Mouse (Mus musculus): Measurements from ENCODE around the gene Serpina1b. TPM values are rescaled to one million over a fixed set of nuclear protein-coding genes. Genes with fewer than 3 reads are reported as not detected.
"Not testable (repeated sequence)": the region's sequence is repeated elsewhere in the genome, so short reads cannot be mapped to it uniquely, and the experiment has no call there.

Gene Serpina1b
- not detected in 2 replicates for polyA plus RNA-seq (2012; ENCODE audit: insufficient read depth, low replicate concordance)

DNA sequence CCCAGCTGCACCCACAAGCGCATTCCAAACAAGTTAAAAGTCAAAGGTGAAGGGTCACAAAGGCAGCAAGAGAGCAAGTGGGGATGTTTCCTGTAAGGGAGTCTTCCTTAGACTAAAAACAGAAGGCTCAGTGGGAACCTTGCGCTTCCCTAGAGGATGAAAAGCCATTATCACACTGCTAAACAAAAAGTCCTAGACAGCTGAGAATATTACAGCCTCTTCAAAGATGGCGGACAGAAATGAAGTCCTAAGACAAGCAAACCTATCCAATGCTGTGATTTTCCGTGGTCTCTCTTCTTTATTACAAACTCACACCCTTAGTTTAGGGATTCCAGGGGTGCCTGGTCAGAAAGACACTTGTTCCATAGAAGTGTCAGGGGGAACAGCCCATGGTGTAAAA lies at the start of gene Serpina1b:
Gene Serpina1b (minus strand): TSS at position 101 of the 400 bp plus-strand sequence.
- H3K4me1 ChIP-seq; H3K4me3 ChIP-seq (replicated peaks); H3K27me3 ChIP-seq (replicated peaks); H3K9me3 ChIP-seq; H3K36me3 ChIP-seq (replicated peaks; ENCODE audit: low read length): not testable (repeated sequence)

DNA sequence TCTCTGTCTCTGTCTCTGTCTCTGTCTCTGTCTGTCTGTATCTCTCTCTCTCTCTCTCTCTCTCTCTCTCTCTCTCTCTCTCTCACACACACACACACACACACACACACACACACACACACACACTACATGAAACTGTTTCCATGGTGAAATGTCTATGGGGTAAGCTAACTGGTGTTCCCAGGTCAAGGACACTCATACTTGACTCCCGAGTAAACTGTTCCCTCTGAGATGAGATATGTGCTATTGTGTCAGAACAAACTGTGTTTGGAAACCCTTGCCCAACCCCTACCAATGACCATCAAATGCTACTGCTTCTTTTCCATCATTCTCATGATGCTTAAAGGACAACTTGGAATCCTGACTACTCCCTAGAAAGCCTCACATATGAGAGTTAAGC lies 36.7 kb upstream of the Serpina1b start:
- H3K27me3 ChIP-seq (replicated peaks); H3K4me3 ChIP-seq (replicated peaks); H3K36me3 ChIP-seq (replicated peaks; ENCODE audit: low read length); H3K4me1 ChIP-seq; H3K9me3 ChIP-seq: not testable (repeated sequence)

DNA sequence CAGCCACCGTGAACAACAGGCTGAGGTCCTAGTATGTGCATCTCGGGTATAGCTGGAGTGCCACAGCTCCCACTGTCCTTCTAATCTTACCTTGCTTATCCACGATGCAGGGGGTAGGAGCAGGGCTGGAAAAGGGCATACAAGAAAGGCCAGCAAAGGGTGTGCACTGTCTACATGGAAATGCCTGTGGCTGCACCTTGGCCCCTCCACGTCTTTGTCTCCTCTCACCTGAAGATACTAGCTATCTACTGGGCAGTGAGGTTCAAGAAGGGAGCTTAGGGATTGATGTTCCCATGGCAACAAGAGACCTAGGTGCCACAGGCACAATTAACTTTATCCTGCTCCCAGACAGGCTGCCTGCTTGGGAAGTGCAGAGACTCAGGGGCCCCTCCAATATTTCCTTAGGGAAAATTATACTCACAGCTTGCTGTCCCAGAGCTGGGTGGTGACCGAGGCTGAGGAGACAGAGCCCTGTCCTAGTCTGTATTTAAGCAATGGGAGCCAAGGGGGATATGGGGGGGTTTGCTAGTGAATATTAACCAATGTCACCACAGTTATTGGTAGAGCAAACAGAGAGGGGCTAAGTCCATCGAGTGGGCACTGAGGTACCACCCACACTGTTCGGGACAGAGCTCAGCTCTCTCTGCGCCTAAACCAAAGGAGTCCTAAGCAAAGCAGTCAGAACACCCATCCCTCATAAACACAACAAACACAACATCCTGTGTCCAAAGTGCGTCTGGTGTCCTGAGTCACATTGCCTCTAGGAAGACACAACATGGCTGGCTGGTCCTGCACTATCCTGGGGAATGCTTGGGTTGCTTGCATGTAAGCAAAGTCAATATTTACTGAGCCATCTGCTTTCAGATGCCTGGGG lies 33.2 kb upstream of the Serpina1b start, which contains the start of gene Serpina1a:
Gene Serpina1a (minus strand): TSS at position 462 of the 874 bp plus-strand sequence.
- H3K9me3 ChIP-seq; H3K4me3 ChIP-seq (replicated peaks); H3K4me1 ChIP-seq; H3K27me3 ChIP-seq (replicated peaks); H3K36me3 ChIP-seq (replicated peaks; ENCODE audit: low read length): not testable (repeated sequence)

DNA sequence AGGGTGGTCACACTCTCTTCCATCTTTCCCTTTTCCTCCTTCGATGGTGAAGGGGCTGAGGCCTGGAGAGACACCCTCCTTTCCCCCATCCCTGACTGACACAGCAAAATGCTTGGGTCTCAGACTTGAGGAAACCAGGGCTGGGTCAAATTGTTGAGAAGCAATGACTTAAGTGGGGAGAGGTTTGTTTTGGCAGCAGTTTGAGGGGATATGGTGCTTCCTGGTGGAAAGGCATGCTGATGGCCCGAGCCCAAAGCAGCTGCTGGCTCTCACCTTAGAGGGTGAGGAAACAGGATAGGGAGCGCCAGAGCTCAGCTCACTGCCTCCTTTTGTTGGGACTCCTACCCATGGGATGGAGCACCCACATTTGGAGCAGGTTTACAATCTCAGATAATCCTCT lies 30.8 kb upstream of the Serpina1b start:
- TF ChIP-seq FLI1 (IDR thresholded peaks at IDR 0.05; ENCODE audit: low read length): no peak
- no peak for TF ChIP-seq GATA1 (IDR thresholded peaks at IDR 0.05; ENCODE audit: borderline replicate concordance, low read length)
- Histone ChIP-seq H3K36me3 (replicated peaks; ENCODE audit: low read length) (no peaks in the 10 kb centered on the region), H3K4me3 (replicated peaks) (no peak overlapping the region), H3K4me1 (no peaks in the 10 kb centered on the region), H3K9me3 (peaks cover 5% of the 10 kb centered on the region; the same call in 1 of the 2 replicates), H3K27me3 (replicated peaks) (no peaks in the 10 kb centered on the region)

DNA sequence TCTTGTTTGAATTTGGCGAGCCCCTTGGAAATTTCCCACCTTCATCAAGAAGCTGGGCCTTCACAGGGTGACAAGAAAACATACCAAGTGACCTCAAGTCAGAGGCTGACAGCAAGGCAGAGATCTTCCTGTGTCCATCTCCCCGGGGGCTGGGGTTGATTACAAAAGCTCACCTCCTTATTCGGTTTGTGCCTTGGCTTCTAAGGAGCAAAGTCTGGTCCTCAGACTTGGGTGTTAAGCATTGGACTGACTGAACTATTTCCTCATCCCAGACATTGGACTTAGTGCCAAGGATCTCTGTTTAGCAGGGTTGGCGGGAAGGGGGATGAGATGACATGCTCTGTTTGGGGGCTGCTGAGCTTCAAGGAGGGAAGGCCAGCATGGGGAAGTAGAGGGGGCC lies 30.4 kb upstream of the Serpina1b start:
- not testable (repeated sequence) for H3K9me3 ChIP-seq; H3K36me3 ChIP-seq (replicated peaks; ENCODE audit: low read length); H3K4me3 ChIP-seq (replicated peaks); H3K4me1 ChIP-seq; H3K27me3 ChIP-seq (replicated peaks)

- H3K4me3 ChIP-seq (replicated peaks); H3K9me3 ChIP-seq; H3K4me1 ChIP-seq; H3K27me3 ChIP-seq (replicated peaks); H3K36me3 ChIP-seq (replicated peaks; ENCODE audit: low read length): not testable (repeated sequence)
Measured at GRCm38 (mm10) chr12:103859584-103859983, 29.4 kb upstream of the Serpina1b start.

- H3K36me3 ChIP-seq (replicated peaks; ENCODE audit: low read length); H3K4me3 ChIP-seq (replicated peaks); H3K9me3 ChIP-seq; H3K4me1 ChIP-seq; H3K27me3 ChIP-seq (replicated peaks): not testable (repeated sequence)
Measured at GRCm38 (mm10) chr12:103853032-103853431, 22.9 kb upstream of the Serpina1b start.

GRCm38 (mm10) chr12:103827661-103828372 lies 2.4 kb downstream of the Serpina1b start:
- not testable (repeated sequence) for H3K36me3 ChIP-seq (replicated peaks; ENCODE audit: low read length); H3K4me1 ChIP-seq; H3K4me3 ChIP-seq (replicated peaks); H3K9me3 ChIP-seq; H3K27me3 ChIP-seq (replicated peaks)

GRCm38 (mm10) chr12:103823826-103824225 lies 6.3 kb downstream of the Serpina1b start:
- H3K4me1 ChIP-seq; H3K4me3 ChIP-seq (replicated peaks); H3K27me3 ChIP-seq (replicated peaks); H3K9me3 ChIP-seq; H3K36me3 ChIP-seq (replicated peaks; ENCODE audit: low read length): not testable (repeated sequence)

- H3K36me3 ChIP-seq (replicated peaks; ENCODE audit: low read length); H3K9me3 ChIP-seq; H3K27me3 ChIP-seq (replicated peaks); H3K4me3 ChIP-seq (replicated peaks); H3K4me1 ChIP-seq: not testable (repeated sequence)
Measured at GRCm38 (mm10) chr12:103773246-103773851, 56.8 kb downstream of the Serpina1b start, which contains the start of gene Serpina1d. Gene Serpina1d (minus strand): TSS chr12:103773592.

DNA sequence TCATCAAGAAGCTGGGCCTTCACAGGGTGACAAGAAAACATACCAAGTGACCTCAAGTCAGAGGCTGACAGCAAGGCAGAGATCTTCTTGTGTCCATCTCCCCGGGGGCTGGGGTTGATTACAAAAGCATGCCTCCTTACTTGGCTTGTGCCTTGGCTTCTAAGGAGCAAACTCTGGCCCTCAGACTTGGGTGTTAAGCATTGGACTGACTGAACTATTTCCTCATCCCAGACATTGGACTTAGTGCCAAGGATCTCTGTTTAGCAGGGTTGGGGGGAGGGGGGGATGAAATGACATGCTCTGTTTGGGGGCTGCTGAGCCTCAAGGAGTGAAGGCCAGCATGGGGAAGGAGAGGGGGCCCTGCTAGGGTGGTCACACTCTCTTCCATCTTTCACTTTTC lies 59.6 kb downstream of the Serpina1b start:
- not testable (repeated sequence) for H3K27me3 ChIP-seq (replicated peaks); H3K36me3 ChIP-seq (replicated peaks; ENCODE audit: low read length); H3K9me3 ChIP-seq; H3K4me1 ChIP-seq; H3K4me3 ChIP-seq (replicated peaks)

- H3K36me3 ChIP-seq (replicated peaks; ENCODE audit: low read length); H3K4me3 ChIP-seq (replicated peaks); H3K9me3 ChIP-seq; H3K4me1 ChIP-seq; H3K27me3 ChIP-seq (replicated peaks): not testable (repeated sequence)
Measured at GRCm38 (mm10) chr12:103763083-103763482, 67.1 kb downstream of the Serpina1b start.

GRCm38 (mm10) chr12:103760316-103760715 lies 69.9 kb downstream of the Serpina1b start:
- not testable (repeated sequence) for H3K4me1 ChIP-seq; H3K9me3 ChIP-seq; H3K4me3 ChIP-seq (replicated peaks); H3K27me3 ChIP-seq (replicated peaks); H3K36me3 ChIP-seq (replicated peaks; ENCODE audit: low read length)

- not testable (repeated sequence) for H3K36me3 ChIP-seq (replicated peaks; ENCODE audit: low read length)
Measured at GRCm38 (mm10) chr12:103745957-103746356, 84.2 kb downstream of the Serpina1b start.

DNA sequence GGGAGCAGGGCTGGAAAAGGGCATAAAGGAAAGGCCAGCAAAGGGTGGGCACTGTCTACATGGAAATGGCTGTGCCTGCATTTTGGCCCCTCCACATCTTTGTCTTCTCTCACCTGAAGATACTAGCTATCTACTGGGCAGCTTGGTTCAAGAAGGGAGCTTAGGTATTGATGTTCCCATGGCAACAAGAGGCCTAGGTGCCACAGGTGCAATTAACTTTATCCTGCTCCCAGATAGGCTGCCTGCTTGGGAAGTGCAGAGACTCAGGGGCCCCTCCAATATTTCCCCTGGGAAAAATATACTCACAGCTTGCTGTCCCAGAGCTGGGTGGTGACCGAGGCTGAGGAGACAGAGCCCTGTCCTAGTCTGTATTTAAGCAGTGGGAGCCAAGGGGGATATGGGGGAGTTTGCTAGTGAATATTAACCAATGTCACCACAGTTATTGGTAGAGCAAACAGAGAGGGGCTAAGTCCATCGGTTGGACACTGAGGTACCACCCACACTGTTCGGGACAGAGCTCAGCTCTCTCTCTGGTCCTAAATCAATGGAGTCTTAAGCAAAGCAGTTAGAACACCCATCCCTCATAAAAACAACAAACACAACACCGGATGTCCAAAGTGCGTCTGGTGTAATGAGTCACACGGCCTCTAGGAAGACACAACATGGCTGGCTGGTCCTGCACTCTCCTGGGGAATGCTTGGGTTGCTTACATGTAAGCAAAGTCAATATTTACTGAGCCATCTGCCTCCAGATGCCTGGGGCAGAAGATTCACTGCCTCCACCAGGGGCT lies 92.2 kb downstream of the Serpina1b start:
- not testable (repeated sequence) for H3K27me3 ChIP-seq (replicated peaks); H3K4me1 ChIP-seq; H3K4me3 ChIP-seq (replicated peaks); H3K9me3 ChIP-seq; H3K36me3 ChIP-seq (replicated peaks; ENCODE audit: low read length)

More at GRCm38 (mm10) chr12:103745957-103746356, 84.2 kb downstream of the Serpina1b start:
- H3K4me3 ChIP-seq (replicated peaks); H3K4me1 ChIP-seq; H3K9me3 ChIP-seq; H3K27me3 ChIP-seq (replicated peaks): not testable (repeated sequence)

All from megakaryocyte, embryonic 14.5 days (primary cell).